Mouse (Mus musculus): ENCODE results near the gene Pomp. TPM values are rescaled to one million over a fixed set of nuclear protein-coding genes. Genes with fewer than 3 reads are reported as not detected.

The Pomp gene
- 11.6 and 15.2 TPM in 2 replicates for polyA plus RNA-seq (2012; rRNA removed)

GRCm38 (mm10) chr5:147860449-147861261 lies at the start of gene Pomp:
Pomp (plus strand) TSS chr5:147860461.

DNA sequence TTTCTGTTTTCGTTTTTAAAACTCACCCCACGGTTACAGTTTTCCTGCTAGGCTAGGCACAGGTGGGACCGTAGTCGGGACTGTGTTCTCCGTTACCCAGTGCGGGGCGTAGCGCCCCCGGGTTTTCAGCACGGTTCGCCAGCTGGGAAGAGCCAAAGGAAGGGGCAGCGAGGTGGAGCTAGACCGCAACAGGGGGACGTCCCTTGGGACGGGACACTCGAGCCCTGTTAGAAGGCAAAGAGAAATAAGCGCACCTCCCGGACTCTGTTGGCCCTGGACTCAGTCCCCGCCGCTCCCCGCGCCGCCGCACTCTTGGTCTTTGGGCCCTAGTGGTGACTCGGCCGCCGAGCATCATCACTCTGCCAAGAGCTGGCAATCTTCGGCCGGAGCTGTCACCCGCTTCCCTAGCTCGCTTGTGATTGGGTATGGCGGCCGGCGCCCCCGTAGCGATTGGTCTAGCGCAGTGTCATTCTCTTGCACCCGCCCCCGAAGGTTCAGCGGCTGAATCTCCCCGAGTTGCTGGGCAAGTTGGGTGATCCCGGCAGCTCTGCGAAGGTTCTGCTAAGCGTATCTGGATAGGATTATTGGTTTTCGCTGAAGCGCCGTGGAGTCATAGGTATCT lies 34.3 kb downstream of the Pomp start, which contains the start of gene Slc46a3:
Gene Slc46a3, minus strand, starts transcription at position 361 of the 622 bp plus-strand sequence.

Other genes with a start within 250 kb of the Pomp start
- 5.8 and 8.1 TPM in 2 replicates for gene Flt1, start 134.4 kb upstream of the Pomp start, polyA plus RNA-seq (2012; rRNA removed)
- 29.5 and 30.3 TPM in 2 replicates for gene Slc46a3, start 34.4 kb downstream of the Pomp start, polyA plus RNA-seq (2012; rRNA removed)
- gene Mtus2, start 96.9 kb downstream of the Pomp start, polyA plus RNA-seq (2012; rRNA removed) = 11.0 and 11.5 TPM in 2 replicates